Mouse (Mus musculus): ENCODE data around the gene Il3.

Il3 gene

GRCm38 (mm10) chr11:54217384-54217783 lies 49.7 kb downstream of the Il3 start:
- DNase-seq (ENCODE audit: low read depth, low spot score): no peak

- DNase-seq (ENCODE audit: low read depth, low spot score): no peak
These were observed 51.0 kb downstream of the Il3 start for GRCm38 (mm10) chr11:54216091-54216490.
